Mouse (Mus musculus): ENCODE measurements around the gene Hoxa2.

DNA sequence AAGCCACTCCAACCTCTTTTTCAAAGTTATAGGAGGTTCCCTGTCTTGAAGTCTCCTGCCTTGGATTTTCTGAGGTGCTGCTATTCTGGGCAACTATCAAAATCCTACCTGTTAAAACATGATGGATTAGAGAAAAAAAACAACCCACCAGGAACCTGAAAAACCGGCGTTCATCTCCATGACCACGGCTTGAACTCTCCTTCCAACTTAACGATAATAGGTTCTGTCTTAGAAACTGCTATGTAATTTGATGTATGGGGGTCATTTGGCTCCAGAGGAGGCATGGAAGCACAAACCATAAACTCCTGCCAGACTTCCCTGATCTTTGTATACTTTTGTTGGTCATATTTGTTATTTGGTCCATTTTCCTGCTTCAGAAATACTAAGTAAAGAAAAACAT is 9.0 kb upstream of the Hoxa2 start:
- TF ChIP-seq CTCF (IDR thresholded peaks at IDR 0.05; ENCODE audit: insufficient read depth, low read length) (no peak), POLR2A (IDR thresholded peaks at IDR 0.05; ENCODE audit: borderline replicate concordance, extremely low read depth, low read depth, low read length) (no peak)

Data from lung, adult 2 months (tissue).